Mouse (Mus musculus) urinary bladder, postnatal 25 days (tissue): ENCODE measurements around the gene Has1.
A peak's percentile ranks its signal among the peaks of the same experiment; 100 is the strongest.

ENCODE experiments used
- DNase-seq: peaks from one replicate; pipeline ENCODE4 v3.0.0; 2022; ENCODE audit warnings: low spot score

The Has1 gene

GRCm38 (mm10) chr17:17855064-17855838 is at the start of gene Has1:
Gene Has1, minus strand, starts transcription at chr17:17855205.
- no peak for DNase-seq

GRCm38 (mm10) chr17:17900768-17901167 is 45.8 kb upstream of the Has1 start:
- no peak for DNase-seq

- DNase-seq: no peak
Observed at GRCm38 (mm10) chr17:17899268-17899667, 44.3 kb upstream of the Has1 start.

GRCm38 (mm10) chr17:17896039-17896438 is 41.0 kb upstream of the Has1 start:
- DNase-seq: peak; percentile 27

- no peak for DNase-seq
Observed at GRCm38 (mm10) chr17:17889732-17890425, 34.9 kb upstream of the Has1 start.

GRCm38 (mm10) chr17:17887774-17888248 is 32.8 kb upstream of the Has1 start, which contains the start of the genes Fpr2 and Fpr3:
Gene Fpr2, plus strand, starts transcription at chr17:17887824.
Gene Fpr3, plus strand, starts transcription at chr17:17887852.
- DNase-seq: no peak

- DNase-seq: no peak
Observed at GRCm38 (mm10) chr17:17883840-17884239, 28.8 kb upstream of the Has1 start, which contains the start of gene Fpr1. Gene Fpr1, minus strand, starts transcription at chr17:17883940.

- no peak for DNase-seq
Observed at GRCm38 (mm10) chr17:17882672-17883071, 27.7 kb upstream of the Has1 start.

- no peak for DNase-seq
Observed at GRCm38 (mm10) chr17:17879347-17879746, 24.3 kb upstream of the Has1 start.

- no peak for DNase-seq
Observed at GRCm38 (mm10) chr17:17871697-17872096, 16.7 kb upstream of the Has1 start.

- no peak for DNase-seq
Observed at GRCm38 (mm10) chr17:17870892-17871550, 16.0 kb upstream of the Has1 start.

GRCm38 (mm10) chr17:17866801-17867469 is 11.9 kb upstream of the Has1 start:
- no peak for DNase-seq

- DNase-seq: no peak
Observed at GRCm38 (mm10) chr17:17865168-17865567, 10.2 kb upstream of the Has1 start.

GRCm38 (mm10) chr17:17862360-17862759 is 7.4 kb upstream of the Has1 start:
- no peak for DNase-seq

GRCm38 (mm10) chr17:17860110-17860509 is 5.1 kb upstream of the Has1 start:
- no peak for DNase-seq

GRCm38 (mm10) chr17:17857446-17857845 is 2.4 kb upstream of the Has1 start:
- no peak for DNase-seq

- DNase-seq: no peak
Observed at GRCm38 (mm10) chr17:17856612-17857011, 1.6 kb upstream of the Has1 start.

GRCm38 (mm10) chr17:17849906-17850712 is 4.9 kb downstream of the Has1 start:
- DNase-seq: no peak

GRCm38 (mm10) chr17:17848988-17849387 is 6.0 kb downstream of the Has1 start:
- no peak for DNase-seq

- DNase-seq: no peak
Observed at GRCm38 (mm10) chr17:17845187-17846027, 9.6 kb downstream of the Has1 start.
